Mouse (Mus musculus): ENCODE measurements around the gene Fkbp9.

DNA sequence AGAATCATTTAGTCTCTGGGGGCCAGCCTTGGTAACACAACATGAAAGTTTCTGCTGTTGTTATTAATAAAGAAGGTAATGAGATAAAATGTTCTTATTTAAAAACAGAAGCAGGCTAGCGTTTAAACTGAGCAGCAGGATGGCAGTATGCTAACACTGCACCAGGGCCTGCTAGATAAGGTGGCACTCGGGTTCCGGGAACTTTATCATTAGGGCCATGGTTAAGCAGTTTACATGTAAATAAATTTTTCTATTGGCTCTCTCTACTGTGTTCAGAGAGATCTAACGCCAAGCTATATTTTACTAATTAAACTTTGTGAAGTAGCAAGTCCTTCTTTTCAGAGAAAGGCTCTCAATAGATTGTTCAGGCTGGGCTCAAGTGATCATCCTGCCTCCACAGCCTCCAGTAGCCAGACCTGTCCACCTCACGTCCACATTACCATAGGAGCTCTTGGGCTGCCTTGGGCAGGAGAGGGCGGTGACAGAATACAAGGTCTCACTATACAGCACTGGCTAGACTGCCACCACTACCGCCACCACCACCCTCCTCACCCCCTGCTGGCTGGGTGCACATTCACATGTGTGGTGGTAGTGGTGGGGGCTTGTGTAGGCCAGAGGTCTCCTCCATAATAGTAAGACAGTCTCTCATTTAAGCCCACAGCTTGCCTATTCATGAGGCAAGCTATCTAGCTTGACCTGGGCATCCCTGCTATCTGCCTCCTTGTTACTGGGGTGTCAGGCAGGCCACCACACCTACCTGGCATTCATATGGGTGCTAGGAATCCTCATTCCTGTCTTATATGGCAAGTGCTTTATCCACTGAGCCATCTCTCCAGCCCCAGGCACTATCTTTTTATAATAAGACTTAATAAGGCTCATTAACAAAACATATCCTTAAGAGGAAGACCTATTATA is 71.0 kb downstream of the Fkbp9 start:
- TF ChIP-seq EP300 (IDR thresholded peaks at IDR 0.05; ENCODE audit: low read depth), result no peak
- peak; percentile 4; the same call in 1 of the 2 replicates for TF ChIP-seq CTCF (IDR thresholded peaks at IDR 0.05; ENCODE audit: low read depth)
